Mouse (Mus musculus): ENCODE results near the gene Top3a. TPM values are rescaled to one million over a fixed set of nuclear protein-coding genes. Genes with fewer than 3 reads are reported as not detected.
"Not testable (repeated sequence)": the region's sequence is repeated elsewhere in the genome, so short reads cannot be mapped to it uniquely, and the experiment has no call there.

Gene Top3a
- 8.2 and 10.2 TPM in 2 replicates for polyA plus RNA-seq (2015; fragmentation: Nextera tagmentation; extraction: Ambion mirVana)

DNA sequence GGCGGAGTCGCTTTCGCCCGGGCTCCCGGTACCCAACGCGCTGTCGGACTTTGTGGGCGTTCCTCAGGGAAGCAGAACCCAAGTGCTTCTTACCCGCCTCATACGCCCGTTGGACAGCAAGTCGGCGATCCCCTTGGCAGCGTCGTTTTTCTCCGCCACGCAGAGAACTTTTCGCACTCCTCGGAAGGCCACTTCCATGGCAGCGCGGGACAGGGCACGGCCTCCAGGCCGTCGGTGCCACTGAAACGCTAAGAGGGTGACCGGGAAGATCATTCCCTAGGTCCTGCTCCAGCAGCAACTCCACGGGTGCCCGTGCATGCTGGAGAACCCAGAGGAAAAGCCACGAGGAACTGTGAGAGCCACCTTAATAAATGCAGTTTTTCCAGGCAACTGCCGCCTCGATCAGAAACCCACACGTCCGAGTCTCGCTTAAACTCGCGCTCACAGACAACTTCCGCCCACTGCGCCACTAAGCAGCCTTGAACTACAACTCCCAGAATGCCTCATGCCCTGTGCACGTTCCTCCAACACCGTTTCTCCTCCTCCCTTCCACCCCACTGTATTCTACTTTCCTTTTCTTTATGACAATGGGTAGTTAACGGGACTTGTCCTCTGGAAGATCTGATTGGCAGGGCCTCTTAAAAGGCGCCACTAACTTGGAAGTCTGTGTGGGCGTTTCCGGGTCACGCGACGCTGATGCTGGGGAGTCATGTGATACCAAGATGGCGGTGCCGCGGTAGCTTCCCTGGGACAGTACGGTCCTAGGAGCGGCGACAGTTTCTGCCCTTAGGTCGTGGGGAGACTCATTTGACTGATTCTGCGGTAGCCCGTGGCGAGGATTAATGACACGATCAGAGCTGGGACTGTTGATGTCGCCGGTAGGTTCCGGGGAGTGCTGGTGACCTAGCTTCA is at the start of gene Top3a, which contains the start of gene Smcr8:
Gene Top3a, minus strand, starts transcription at position 537 of the 912 bp plus-strand sequence.
Gene Smcr8, plus strand, starts transcription at position 696 of the 912 bp plus-strand sequence.
- no peaks in the 10 kb centered on the region for H3K36me3 ChIP-seq (ENCODE audit: insufficient read depth, low read length)
- H3K4me2 ChIP-seq (ENCODE audit: low read length): peak within 1 kb of the TSS; percentile 93
- H3K9ac ChIP-seq (ENCODE audit: low read depth, low read length): peak within 1 kb of the TSS; percentile 83
- H3K4me1 ChIP-seq (replicated peaks; ENCODE audit: insufficient read depth, low read length): peaks cover 51% of the 10 kb centered on the region
- peak; percentile 95 for ATAC-seq (replicated peaks; ENCODE audit: low FRiP score, low read depth)
- WGBS: under 1% methylated on average over 62 of the region's 62 CpGs
- TF ChIP-seq CTCF (IDR thresholded peaks at IDR 0.05; ENCODE audit: low read depth): no peak
- H3K9me3 ChIP-seq (replicated peaks; ENCODE audit: low read length): no peaks in the 10 kb centered on the region
- H3K27me3 ChIP-seq (ENCODE audit: insufficient read depth, low read length): no peaks in the 10 kb centered on the region
- peak within 1 kb of the TSS; percentile 78 for H3K4me3 ChIP-seq (replicated peaks; ENCODE audit: low read depth, low read length)
- H3K27ac ChIP-seq: peak within 1 kb of the TSS; percentile 93
- DNase-seq (ENCODE audit: low spot score): peak; percentile 99

DNA sequence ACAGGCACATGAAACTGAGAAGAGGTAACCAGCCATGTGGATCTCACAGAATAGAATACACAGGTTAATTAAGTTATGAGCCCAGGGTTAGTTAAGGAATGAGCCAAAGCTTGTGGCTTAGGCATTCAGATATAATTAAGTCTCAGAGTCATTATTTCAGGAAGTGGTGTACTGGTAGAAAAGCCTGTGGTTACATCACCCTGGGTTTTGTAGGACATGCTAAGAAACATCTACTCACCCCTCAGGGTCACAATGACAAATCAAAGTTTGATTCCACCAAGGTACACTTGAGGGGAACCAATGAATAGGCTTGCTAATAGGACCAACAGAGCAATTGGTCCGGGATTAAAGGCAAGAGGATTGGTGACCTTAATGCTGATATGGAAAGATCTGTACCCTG is 49.5 kb upstream of the Top3a start:
- H3K4me3 ChIP-seq (replicated peaks; ENCODE audit: low read depth, low read length): no peak overlapping the region
- ATAC-seq (replicated peaks; ENCODE audit: low FRiP score, low read depth): no peak
- no peak overlapping the region for H3K9ac ChIP-seq (ENCODE audit: low read depth, low read length)
- no peak for DNase-seq (ENCODE audit: low spot score)
- no peaks in the 10 kb centered on the region for H3K27me3 ChIP-seq (ENCODE audit: insufficient read depth, low read length)
- no peak overlapping the region for H3K4me2 ChIP-seq (ENCODE audit: low read length)
- 50% methylated on average over 1 of the region's 1 CpGs for WGBS
- H3K36me3 ChIP-seq (ENCODE audit: insufficient read depth, low read length): no peaks in the 10 kb centered on the region
- no peaks in the 10 kb centered on the region for H3K9me3 ChIP-seq (replicated peaks; ENCODE audit: low read length)
- TF ChIP-seq CTCF (IDR thresholded peaks at IDR 0.05; ENCODE audit: low read depth): no peak
- H3K4me1 ChIP-seq (replicated peaks; ENCODE audit: insufficient read depth, low read length): no peaks in the 10 kb centered on the region
- H3K27ac ChIP-seq: no peak overlapping the region

GRCm38 (mm10) chr11:60825191-60825590 is 48.0 kb upstream of the Top3a start:
- Histone ChIP-seq H3K4me3 (replicated peaks; ENCODE audit: low read depth, low read length) (no peak overlapping the region), H3K9ac (ENCODE audit: low read depth, low read length) (no peak overlapping the region), H3K4me2 (ENCODE audit: low read length) (no peak overlapping the region), H3K27me3 (ENCODE audit: insufficient read depth, low read length) (no peaks in the 10 kb centered on the region), H3K4me1 (replicated peaks; ENCODE audit: insufficient read depth, low read length) (no peaks in the 10 kb centered on the region), H3K36me3 (ENCODE audit: insufficient read depth, low read length) (no peaks in the 10 kb centered on the region), H3K9me3 (replicated peaks; ENCODE audit: low read length) (no peaks in the 10 kb centered on the region), H3K27ac (no peak overlapping the region)
- WGBS: 46% methylated on average over 3 of the region's 3 CpGs
- no peak for ATAC-seq (replicated peaks; ENCODE audit: low FRiP score, low read depth)
- no peak for TF ChIP-seq CTCF (IDR thresholded peaks at IDR 0.05; ENCODE audit: low read depth)
- DNase-seq (ENCODE audit: low spot score): peak; percentile 44

- Histone ChIP-seq H3K36me3 (ENCODE audit: insufficient read depth, low read length) (no peaks in the 10 kb centered on the region), H3K9ac (ENCODE audit: low read depth, low read length) (no peak overlapping the region), H3K9me3 (replicated peaks; ENCODE audit: low read length) (no peaks in the 10 kb centered on the region), H3K4me1 (replicated peaks; ENCODE audit: insufficient read depth, low read length) (no peaks in the 10 kb centered on the region), H3K4me2 (ENCODE audit: low read length) (no peak overlapping the region), H3K4me3 (replicated peaks; ENCODE audit: low read depth, low read length) (no peak overlapping the region), H3K27me3 (ENCODE audit: insufficient read depth, low read length) (no peaks in the 10 kb centered on the region), H3K27ac (no peak overlapping the region)
- ATAC-seq (replicated peaks; ENCODE audit: low FRiP score, low read depth): no peak
- TF ChIP-seq CTCF (IDR thresholded peaks at IDR 0.05; ENCODE audit: low read depth): no peak
- 67% methylated on average over 2 of the region's 2 CpGs for WGBS
- DNase-seq (ENCODE audit: low spot score): no peak
Measured at GRCm38 (mm10) chr11:60823771-60824170, 46.6 kb upstream of the Top3a start.

DNA sequence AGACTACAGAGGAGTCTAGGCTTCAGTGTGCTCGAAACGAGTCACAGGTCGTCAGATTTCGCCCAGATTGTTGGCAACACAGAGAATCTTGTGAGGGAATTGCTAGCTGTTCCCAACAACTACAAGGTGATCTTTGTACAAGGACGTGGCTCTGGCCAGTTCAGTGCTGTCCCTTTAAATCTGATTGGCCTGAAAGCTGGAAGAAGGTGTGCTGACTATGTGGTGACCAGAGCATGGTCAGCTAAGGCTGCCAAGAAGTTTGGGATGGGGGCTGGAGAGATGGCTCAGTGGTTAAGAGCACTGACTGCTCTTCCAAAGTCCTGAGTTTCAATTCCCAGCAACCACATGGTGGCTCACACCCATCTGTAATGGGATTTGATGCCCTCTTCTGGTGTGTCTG is 39.2 kb upstream of the Top3a start:
- no peaks in the 10 kb centered on the region for H3K4me1 ChIP-seq (replicated peaks; ENCODE audit: insufficient read depth, low read length)
- H3K9ac ChIP-seq (ENCODE audit: low read depth, low read length): no peak overlapping the region
- H3K4me3 ChIP-seq (replicated peaks; ENCODE audit: low read depth, low read length): no peak overlapping the region
- no peak for TF ChIP-seq CTCF (IDR thresholded peaks at IDR 0.05; ENCODE audit: low read depth)
- WGBS: 65% methylated on average over 5 of the region's 5 CpGs
- DNase-seq (ENCODE audit: low spot score) (no peak), ATAC-seq (replicated peaks; ENCODE audit: low FRiP score, low read depth) (no peak)
- H3K9me3 ChIP-seq (replicated peaks; ENCODE audit: low read length): no peaks in the 10 kb centered on the region
- H3K4me2 ChIP-seq (ENCODE audit: low read length): no peak overlapping the region
- H3K27ac ChIP-seq: no peak overlapping the region
- H3K27me3 ChIP-seq (ENCODE audit: insufficient read depth, low read length): no peaks in the 10 kb centered on the region
- no peaks in the 10 kb centered on the region for H3K36me3 ChIP-seq (ENCODE audit: insufficient read depth, low read length)

GRCm38 (mm10) chr11:60811618-60812017 is 34.5 kb upstream of the Top3a start, which contains the start of gene Shmt1:
Gene Shmt1 (minus strand): TSS chr11:60811718.
- peaks cover 12% of the 10 kb centered on the region; the same call in 1 of the 2 replicates for H3K4me1 ChIP-seq (replicated peaks; ENCODE audit: insufficient read depth, low read length)
- H3K9ac ChIP-seq (ENCODE audit: low read depth, low read length): peak within 1 kb of the TSS; percentile 46; the same call in 1 of the 2 replicates
- H3K27ac ChIP-seq: peak within 1 kb of the TSS; percentile 73
- not testable (repeated sequence) for H3K36me3 ChIP-seq (ENCODE audit: insufficient read depth, low read length); DNase-seq (ENCODE audit: low spot score); H3K27me3 ChIP-seq (ENCODE audit: insufficient read depth, low read length); H3K9me3 ChIP-seq (replicated peaks; ENCODE audit: low read length); ATAC-seq (replicated peaks; ENCODE audit: low FRiP score, low read depth)
- H3K4me2 ChIP-seq (ENCODE audit: low read length): peak within 1 kb of the TSS; percentile 77
- peak within 1 kb of the TSS; percentile 36 for H3K4me3 ChIP-seq (replicated peaks; ENCODE audit: low read depth, low read length)
- WGBS: 39% methylated on average over 6 of the region's 6 CpGs

Data from kidney, postnatal 0 days (tissue).